Mouse (Mus musculus) layer of hippocampus, adult 9-11 months (tissue): ENCODE data around the gene Ociad1.
"Not testable (repeated sequence)": the region's sequence is repeated elsewhere in the genome, so short reads cannot be mapped to it uniquely, and the experiment has no call there.

Experiments used
- DNase-seq: peaks from one replicate; pipeline ENCODE4 v3.0.0; 2022

The Ociad1 gene

GRCm38 (mm10) chr5:73286603-73287002 lies 6.0 kb upstream of the Ociad1 start:
- no peak for DNase-seq

- DNase-seq: no peak
Measured at GRCm38 (mm10) chr5:73289900-73290299, 2.7 kb upstream of the Ociad1 start.

- no peak for DNase-seq
Measured at GRCm38 (mm10) chr5:73293458-73293827, 859 bp downstream of the Ociad1 start.

GRCm38 (mm10) chr5:73295016-73295415 lies 2.4 kb downstream of the Ociad1 start:
- DNase-seq: no peak

- DNase-seq: no peak
Measured at GRCm38 (mm10) chr5:73295916-73296315, 3.3 kb downstream of the Ociad1 start.

- DNase-seq: no peak
Measured at GRCm38 (mm10) chr5:73301601-73302307, 9.2 kb downstream of the Ociad1 start.

GRCm38 (mm10) chr5:73304507-73304906 lies 11.9 kb downstream of the Ociad1 start:
- DNase-seq: no peak

- no peak for DNase-seq
Measured at GRCm38 (mm10) chr5:73306486-73306885, 13.9 kb downstream of the Ociad1 start.

- DNase-seq: no peak
Measured at GRCm38 (mm10) chr5:73307297-73307696, 14.7 kb downstream of the Ociad1 start.

GRCm38 (mm10) chr5:73309496-73309895 lies 16.9 kb downstream of the Ociad1 start:
- no peak for DNase-seq

GRCm38 (mm10) chr5:73310401-73310800 lies 17.8 kb downstream of the Ociad1 start:
- no peak for DNase-seq

GRCm38 (mm10) chr5:73311458-73311857 lies 18.9 kb downstream of the Ociad1 start:
- no peak for DNase-seq

- no peak for DNase-seq
Measured at GRCm38 (mm10) chr5:73313591-73313990, 21.0 kb downstream of the Ociad1 start.

GRCm38 (mm10) chr5:73314654-73315053 lies 22.1 kb downstream of the Ociad1 start:
- DNase-seq: no peak

GRCm38 (mm10) chr5:73319306-73319705 lies 26.7 kb downstream of the Ociad1 start:
- no peak for DNase-seq

- DNase-seq: not testable (repeated sequence)
Measured at GRCm38 (mm10) chr5:73322684-73323083, 30.1 kb downstream of the Ociad1 start.

- no peak for DNase-seq
Measured at GRCm38 (mm10) chr5:73323602-73324001, 31.0 kb downstream of the Ociad1 start.

- DNase-seq: no peak
Measured at GRCm38 (mm10) chr5:73324526-73325170, 32.1 kb downstream of the Ociad1 start.

GRCm38 (mm10) chr5:73331002-73331401 lies 38.4 kb downstream of the Ociad1 start:
- no peak for DNase-seq

GRCm38 (mm10) chr5:73336448-73336847 lies 43.9 kb downstream of the Ociad1 start:
- no peak for DNase-seq

GRCm38 (mm10) chr5:73337961-73338831 lies 45.6 kb downstream of the Ociad1 start:
- DNase-seq: peak; percentile 56

GRCm38 (mm10) chr5:73338832-73339163 lies 46.2 kb downstream of the Ociad1 start:
- no peak for DNase-seq

- no peak for DNase-seq
Measured at GRCm38 (mm10) chr5:73339779-73340722, 47.5 kb downstream of the Ociad1 start.
